24 mouse cellular contexts compared by ENCODE assay signal in the genomic region with DNA sequence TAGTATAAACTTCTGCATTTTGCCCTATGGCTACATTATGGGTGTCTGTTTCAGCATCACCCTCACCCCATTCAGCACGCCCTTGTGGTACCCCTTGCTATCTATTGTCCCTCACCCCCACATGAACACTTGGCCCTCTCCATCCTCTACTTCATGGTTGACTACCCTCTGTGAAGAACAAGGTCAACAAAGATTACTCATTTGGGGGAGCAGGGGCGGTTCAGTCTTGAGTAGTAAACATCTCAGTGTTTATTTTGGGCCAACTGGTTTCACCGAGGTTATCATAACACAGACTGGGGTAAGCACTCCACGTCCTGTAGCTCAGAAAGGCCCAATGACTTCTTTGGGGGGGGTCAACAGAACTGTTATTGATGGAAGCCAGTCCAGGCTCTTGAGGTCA.
DNase-seq lines count a peak whose midpoint lies in the region; ATAC-seq and TF ChIP-seq lines count a peak whose summit lies in the region.
"Had no signal": no experiment of that assay in that cellular context is flagged by ENCODE, and none has a peak within 500 bp of the region (broad histone marks: within the 10 kb centered on the region; RNA-seq: fewer than 3 reads in every experiment).

No protein-coding gene starts in this region.

- H3K27me3 ChIP-seq in kidney, postnatal 0 days (ENCODE audit: insufficient read depth, low read length) = no peaks in the 10 kb centered on the region
- H3K27me3 ChIP-seq: CH12.LX; embryonic facial prominence, embryonic 13.5 days; hindbrain, embryonic 12.5 days; Patski had no signal

- DNase-seq in kidney, adult 18-20 months = peak; percentile 30
- no peak for DNase-seq in kidney, postnatal 4 days
- DNase-seq in A20 (ENCODE audit: low read depth, low spot score) = peak; percentile 79
- peak; percentile 73 for DNase-seq in kidney, adult 9 months
- no peak for DNase-seq in kidney, postnatal 0 days (ENCODE audit: low spot score)
- DNase-seq in right cerebral cortex, postnatal 14 days = no peak
- no peak for DNase-seq in gastrocnemius, postnatal 25 days
- DNase-seq: adrenal gland, postnatal 14 days; cerebellum, adult 11-12 months; cerebellum, adult 9-10 months; cerebellum, postnatal 25 days; gastrocnemius, adult 2 months; gastrocnemius, postnatal 36 days; heart, adult 11 months; heart, postnatal 10 days; heart, postnatal 4 days had no signal

- H3K4me3 ChIP-seq in kidney, postnatal 0 days (replicated peaks; ENCODE audit: low read depth, low read length) = no peak overlapping the region
- H3K4me3 ChIP-seq: embryonic facial prominence, embryonic 13.5 days; gastrocnemius, adult 2 months; heart, embryonic 10.5 days; hindbrain, embryonic 12.5 days had no signal

- H3K4me2 ChIP-seq in kidney, postnatal 0 days (ENCODE audit: low read length) = no peak overlapping the region
- H3K4me2 ChIP-seq: embryonic facial prominence, embryonic 13.5 days; hindbrain, embryonic 12.5 days had no signal

- H3K4me1 ChIP-seq in kidney, postnatal 0 days (replicated peaks; ENCODE audit: insufficient read depth, low read length) = no peaks in the 10 kb centered on the region; the same call in 1 of the 2 replicates
- H3K4me1 ChIP-seq: embryonic facial prominence, embryonic 13.5 days; hindbrain, embryonic 12.5 days had no signal

- no peak for TF ChIP-seq CTCF in kidney, postnatal 0 days (IDR thresholded peaks at IDR 0.05; ENCODE audit: low read depth)

- H3K36me3 ChIP-seq in kidney, postnatal 0 days (ENCODE audit: insufficient read depth, low read length) = no peaks in the 10 kb centered on the region
- H3K36me3 ChIP-seq: embryonic facial prominence, embryonic 13.5 days; heart, embryonic 10.5 days; hindbrain, embryonic 12.5 days had no signal

- H3K9me3 ChIP-seq in kidney, postnatal 0 days (replicated peaks; ENCODE audit: low read length) = no peaks in the 10 kb centered on the region
- H3K9me3 ChIP-seq: embryonic facial prominence, embryonic 13.5 days; heart, embryonic 10.5 days; hindbrain, embryonic 12.5 days had no signal

- peak; percentile 54; the same call in 1 of the 2 replicates for ATAC-seq in kidney, postnatal 0 days (replicated peaks; ENCODE audit: low FRiP score, low read depth)
- ATAC-seq in erythroid progenitor cell, adult 5-6 weeks (replicated peaks; ENCODE audit: low FRiP score, poor library complexity, severe bottlenecking) = no peak
- ATAC-seq: activated CD4-positive, CD25-positive, alpha-beta regulatory T cell, adult 4 months; forebrain, embryonic 14.5 days; Patski had no signal

- no peak overlapping the region for H3K9ac ChIP-seq in kidney, postnatal 0 days (ENCODE audit: low read depth, low read length)
- H3K9ac ChIP-seq: embryonic facial prominence, embryonic 13.5 days; hindbrain, embryonic 12.5 days had no signal

- no peak overlapping the region for H3K27ac ChIP-seq in kidney, postnatal 0 days
- H3K27ac ChIP-seq: embryonic facial prominence, embryonic 13.5 days; gastrocnemius, adult 2 months; heart, embryonic 10.5 days; hindbrain, embryonic 12.5 days had no signal

- WGBS in kidney, postnatal 0 days = 27% methylated on average over 4 of the region's 4 CpGs

Comparison
In these comparisons a context has a peak if more than half of its experiments do, and no peak if none do; other contexts are left out.
1. DNase-seq: peak in kidney, adult 18-20 months (single experiment), A20 (single experiment) and kidney, adult 9 months (single experiment); none in kidney, postnatal 4 days (0 of 2), kidney, postnatal 0 days (single experiment), right cerebral cortex, postnatal 14 days (single experiment) and gastrocnemius, postnatal 25 days (single experiment).